Mouse (Mus musculus): ENCODE data around the gene Sgta.

Gene Sgta

GRCm38 (mm10) chr10:81018326-81018725, 41.7 kb downstream of the Sgta start:
- no peak for DNase-seq

- no peak for DNase-seq
These were observed 43.3 kb downstream of the Sgta start for GRCm38 (mm10) chr10:81016645-81017044.

- no peak for DNase-seq
These were observed 44.3 kb downstream of the Sgta start for GRCm38 (mm10) chr10:81015666-81016065.

GRCm38 (mm10) chr10:81014393-81015384, 45.3 kb downstream of the Sgta start, which contains the start of gene Gng7:
Gene Gng7, minus strand, starts transcription at chr10:81014945.
- DNase-seq: peak; percentile 99

- DNase-seq: no peak
These were observed 49.1 kb downstream of the Sgta start for GRCm38 (mm10) chr10:81010851-81011250.

- no peak for DNase-seq
These were observed 52.7 kb downstream of the Sgta start for GRCm38 (mm10) chr10:81007240-81007639.

- no peak for DNase-seq
These were observed 53.8 kb downstream of the Sgta start for GRCm38 (mm10) chr10:81006005-81006677.

- DNase-seq: no peak
These were observed 58.8 kb downstream of the Sgta start for GRCm38 (mm10) chr10:81001161-81001560.

GRCm38 (mm10) chr10:81000197-81001062, 59.6 kb downstream of the Sgta start:
- no peak for DNase-seq

GRCm38 (mm10) chr10:80999362-81000196, 60.4 kb downstream of the Sgta start:
- DNase-seq: peak; percentile 97

GRCm38 (mm10) chr10:80998778-80999177, 61.2 kb downstream of the Sgta start:
- peak; percentile 93 for DNase-seq

GRCm38 (mm10) chr10:80998021-80998420, 62.0 kb downstream of the Sgta start:
- DNase-seq: no peak

- no peak for DNase-seq
These were observed 62.6 kb downstream of the Sgta start for GRCm38 (mm10) chr10:80997332-80997731.

- no peak for DNase-seq
These were observed 63.5 kb downstream of the Sgta start for GRCm38 (mm10) chr10:80996501-80996900.

GRCm38 (mm10) chr10:80995091-80995632, 64.8 kb downstream of the Sgta start:
- peak; percentile 96 for DNase-seq

- peak; percentile 97 for DNase-seq
These were observed 65.4 kb downstream of the Sgta start for GRCm38 (mm10) chr10:80994621-80995020.

All from heart, adult 11 months (tissue).